Mouse (Mus musculus) embryonic facial prominence, embryonic 13.5 days (tissue): ENCODE measurements at regions not wholly inside any gene's neighbourhood (a gene's known extent, or its start where the extent isn't known, plus 50 kb on each side); places are given as distances from the start of the nearest gene placed in this dataset.
A peak's percentile ranks its signal among the peaks of the same experiment; 100 is the strongest.

Experiments used
- ATAC-seq: fragments of 200-750 bp; cut with Nextera tagmentation; 2 replicates; pipeline ENCODE4 v1.8.0; 2017; ENCODE audit warnings: low read depth; ENCODE audit not compliant: insufficient number of reproducible peaks, insufficient read depth, low FRiP score, low TSS enrichment
- H3K27ac ChIP-seq: fragments of 300-500 bp; sonication (generic); 2 replicates; pipeline ENCODE4 v1.5.1; 2015; ENCODE audit warnings: moderate library complexity, mild to moderate bottlenecking, inconsistent platforms
- H3K27me3 ChIP-seq: fragments of 300-500 bp; sonication (generic); 2 replicates; pipeline ENCODE4 v1.6.1; 2015; ENCODE audit warnings: mild to moderate bottlenecking, inconsistent platforms
- H3K36me3 ChIP-seq: fragments of 300-500 bp; sonication (generic); 2 replicates; pipeline ENCODE4 v1.6.1; 2015; ENCODE audit warnings: mild to moderate bottlenecking, inconsistent platforms
- H3K4me1 ChIP-seq: fragments of 300-500 bp; sonication (generic); 2 replicates; pipeline ENCODE4 v1.6.1; 2015; ENCODE audit warnings: inconsistent platforms
- H3K4me2 ChIP-seq: fragments of 300-500 bp; sonication (generic); 2 replicates; pipeline ENCODE4 v1.6.1; 2015; ENCODE audit warnings: moderate library complexity, mild to moderate bottlenecking, inconsistent platforms
- H3K4me3 ChIP-seq: fragments of 300-500 bp; sonication (generic); 2 replicates; pipeline ENCODE4 v1.5.1; 2015; ENCODE audit warnings: mild to moderate bottlenecking, inconsistent platforms
- H3K9ac ChIP-seq: fragments of 300-500 bp; sonication (generic); 2 replicates; pipeline ENCODE4 v1.6.1; 2015; ENCODE audit warnings: mild to moderate bottlenecking, inconsistent platforms
- H3K9me3 ChIP-seq: fragments of 300-500 bp; sonication (generic); 2 replicates; pipeline ENCODE4 v1.6.1; 2016; ENCODE audit warnings: inconsistent platforms
- WGBS: fragments of 180-500 bp; shearing (Covaris S2); methylation state at CpG from one replicate; pipeline ENCODE4 v1.1.7; 2015; ENCODE audit warnings: mixed read lengths; 5-methylcytosine and 5-hydroxymethylcytosine counted together

DNA sequence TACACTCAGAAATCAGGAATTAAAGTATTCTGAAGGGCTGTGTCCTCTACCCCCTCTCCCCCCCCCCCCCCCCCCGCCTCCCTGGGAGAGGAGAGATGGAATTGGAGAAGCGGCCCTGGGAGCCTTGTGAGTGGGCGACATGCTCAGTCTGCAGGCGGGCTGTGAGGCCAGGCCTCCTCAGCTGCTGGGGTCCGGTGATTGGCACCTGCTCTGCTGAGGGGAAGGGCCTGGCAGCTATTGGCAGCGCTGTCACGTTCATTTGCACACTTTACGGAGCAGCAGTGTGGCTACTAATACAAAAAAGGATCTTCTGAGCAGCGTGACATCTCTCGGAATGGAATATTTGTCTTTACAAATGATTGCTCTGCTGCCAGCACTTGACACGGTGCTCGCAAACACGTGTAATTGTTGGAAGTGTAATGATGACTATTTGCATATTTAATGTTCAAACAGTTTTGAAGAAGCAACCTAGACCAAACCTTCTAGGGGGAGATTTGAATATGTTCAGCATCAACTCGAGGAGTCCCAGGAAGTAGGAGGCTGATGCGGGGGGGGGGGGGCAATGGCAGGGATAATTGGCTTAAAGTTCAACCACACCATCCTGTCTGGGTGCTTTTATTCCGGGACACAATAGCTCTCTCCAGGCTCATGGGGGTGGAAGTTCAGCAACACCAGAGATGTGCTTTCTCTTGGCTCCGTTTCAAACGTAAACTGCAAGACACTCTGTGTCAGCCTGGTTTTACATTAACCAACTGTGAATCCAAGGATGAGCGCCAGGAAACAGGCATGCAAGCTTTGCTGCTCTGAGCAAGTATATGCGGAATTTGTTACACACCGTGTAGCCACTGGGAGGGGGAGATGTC, 352.5 kb downstream of the Tmem182 start:
- H3K4me1 ChIP-seq: peaks cover 9% of the 10 kb centered on the region
- ATAC-seq: peak; percentile 32; the same call in 1 of the 2 replicates
- WGBS: 50% methylated on average over 20 of the region's 21 CpGs

DNA sequence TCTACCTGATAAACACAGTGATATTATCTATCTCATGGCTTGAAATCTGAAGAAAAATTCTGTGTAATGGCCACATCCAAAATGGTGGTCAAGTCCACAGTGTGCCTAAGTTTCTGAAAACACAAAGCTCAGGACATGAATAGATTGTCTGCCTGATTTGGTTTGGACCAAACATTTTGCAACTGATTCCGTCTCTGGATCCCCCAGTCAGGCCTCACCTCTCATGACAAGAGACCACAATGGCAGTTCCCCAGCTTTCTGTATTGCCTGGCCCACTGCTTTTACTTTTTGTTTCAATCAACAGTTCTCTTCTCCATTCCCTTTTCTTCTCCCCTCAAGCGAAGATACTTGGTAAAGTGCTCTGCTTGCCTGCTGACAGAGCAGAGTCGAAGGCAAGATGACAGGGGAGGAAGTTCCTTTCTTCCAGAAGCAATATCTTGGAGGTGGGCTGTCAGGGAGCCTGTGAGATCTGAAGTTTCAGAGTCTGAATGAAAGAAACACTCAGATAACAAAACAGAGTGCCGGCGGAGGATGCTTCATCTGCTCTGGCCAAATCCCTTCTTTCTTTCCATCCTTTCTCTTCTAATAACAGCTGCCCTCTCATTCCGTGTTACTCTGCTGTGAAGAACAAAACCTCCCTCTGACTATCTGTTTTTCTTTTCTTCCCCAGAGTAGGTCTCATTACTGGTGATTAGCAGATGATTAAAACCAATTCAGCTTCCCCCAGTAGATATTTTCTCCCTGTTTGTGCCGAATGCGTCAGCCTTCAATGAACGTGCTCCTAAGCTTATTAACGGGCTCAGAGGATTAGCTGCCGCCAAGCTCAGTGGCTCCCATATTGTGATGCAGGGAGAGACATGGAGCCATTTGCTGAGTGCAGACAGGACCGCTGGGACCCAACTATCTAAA, 360.7 kb downstream of the Tmem182 start:
- no peak overlapping the region for H3K27ac ChIP-seq
- no peaks in the 10 kb centered on the region for H3K36me3 ChIP-seq
- no peak overlapping the region for H3K9ac ChIP-seq
- no peak overlapping the region for H3K4me3 ChIP-seq
- peaks cover 9% of the 10 kb centered on the region for H3K4me1 ChIP-seq
- no peak overlapping the region for H3K4me2 ChIP-seq
- 36% methylated on average over 12 of the region's 12 CpGs for WGBS
- no peak for ATAC-seq
- no peaks in the 10 kb centered on the region for H3K9me3 ChIP-seq
- H3K27me3 ChIP-seq: no peaks in the 10 kb centered on the region

More for the DNA sequence above, 352.5 kb downstream of the Tmem182 start:
- Histone ChIP-seq H3K27ac (no peak overlapping the region), H3K4me3 (no peak overlapping the region), H3K4me2 (no peak overlapping the region), H3K36me3 (no peaks in the 10 kb centered on the region), H3K27me3 (no peaks in the 10 kb centered on the region), H3K9ac (no peak overlapping the region), H3K9me3 (no peaks in the 10 kb centered on the region)

DNA sequence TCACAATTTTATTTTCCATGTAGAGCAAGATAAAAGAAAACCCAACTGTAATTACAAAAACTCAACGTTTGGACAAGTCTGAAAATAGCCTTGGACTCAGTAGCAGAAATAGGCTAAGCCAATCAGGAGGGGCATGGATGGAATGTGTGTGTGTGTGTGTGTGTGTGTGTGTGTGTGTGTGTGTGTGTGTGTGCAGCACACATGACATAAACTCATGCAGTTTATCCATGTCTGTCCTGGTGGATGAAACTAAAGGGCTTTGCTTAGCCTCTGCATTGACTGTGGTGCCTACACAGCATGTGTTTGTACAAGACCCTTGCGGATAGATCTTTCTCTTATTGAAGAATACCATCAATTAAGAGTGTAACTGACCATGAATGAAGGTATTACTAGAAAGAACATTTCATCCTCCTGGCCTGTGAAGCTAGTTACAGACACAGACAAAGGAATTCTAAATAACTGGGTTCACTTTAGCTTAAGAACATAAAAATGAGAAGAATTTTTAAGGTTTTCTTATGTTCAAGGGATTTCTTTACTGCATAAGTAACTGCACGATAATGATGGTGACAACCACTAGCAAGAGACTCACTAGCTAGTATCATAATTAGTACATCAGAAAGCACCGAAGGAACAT, 361.5 kb downstream of the Tmem182 start:
- Histone ChIP-seq H3K4me3 (no peak overlapping the region), H3K27ac (no peak overlapping the region), H3K27me3 (no peaks in the 10 kb centered on the region), H3K4me1 (peaks cover 9% of the 10 kb centered on the region), H3K9ac (no peak overlapping the region), H3K4me2 (no peak overlapping the region), H3K36me3 (no peaks in the 10 kb centered on the region), H3K9me3 (no peaks in the 10 kb centered on the region)
- no peak for ATAC-seq
- 47% methylated on average over 4 of the region's 4 CpGs for WGBS

DNA sequence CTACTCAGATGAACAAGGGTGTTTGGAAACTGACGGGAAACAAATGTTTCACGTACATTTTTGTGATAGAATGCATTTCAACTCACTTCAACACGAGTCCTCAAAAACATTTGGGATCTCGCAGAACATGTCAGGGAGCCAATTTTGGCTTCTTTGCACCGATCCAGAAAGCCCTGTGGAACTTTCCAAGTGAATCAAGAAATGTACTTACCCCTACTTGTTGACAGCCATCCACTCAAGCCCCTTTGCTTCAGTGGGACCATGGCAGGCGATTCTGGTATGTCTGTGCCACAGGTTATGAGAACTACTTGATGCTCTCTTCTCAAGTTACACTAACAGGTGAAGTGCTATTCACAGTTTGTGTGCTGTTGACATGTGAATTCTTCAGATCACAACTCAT, 381.6 kb downstream of the Tmem182 start:
- no peak for ATAC-seq
- Histone ChIP-seq H3K27ac (no peak overlapping the region), H3K9ac (no peak overlapping the region), H3K4me2 (no peak overlapping the region), H3K27me3 (no peaks in the 10 kb centered on the region), H3K4me1 (no peaks in the 10 kb centered on the region), H3K36me3 (no peaks in the 10 kb centered on the region), H3K9me3 (no peaks in the 10 kb centered on the region), H3K4me3 (no peak overlapping the region)
- 66% methylated on average over 6 of the region's 6 CpGs for WGBS

- WGBS: 77% methylated on average over 2 of the region's 2 CpGs
- H3K27ac ChIP-seq: no peak overlapping the region
- no peaks in the 10 kb centered on the region for H3K36me3 ChIP-seq
- H3K4me3 ChIP-seq: no peak overlapping the region
- no peak overlapping the region for H3K9ac ChIP-seq
- H3K4me1 ChIP-seq: no peaks in the 10 kb centered on the region
- H3K27me3 ChIP-seq: no peaks in the 10 kb centered on the region
- H3K9me3 ChIP-seq: no peaks in the 10 kb centered on the region
- H3K4me2 ChIP-seq: no peak overlapping the region
- no peak for ATAC-seq
Observed at GRCm38 (mm10) chr1:41212876-41213275, 407.5 kb downstream of the Tmem182 start.

DNA sequence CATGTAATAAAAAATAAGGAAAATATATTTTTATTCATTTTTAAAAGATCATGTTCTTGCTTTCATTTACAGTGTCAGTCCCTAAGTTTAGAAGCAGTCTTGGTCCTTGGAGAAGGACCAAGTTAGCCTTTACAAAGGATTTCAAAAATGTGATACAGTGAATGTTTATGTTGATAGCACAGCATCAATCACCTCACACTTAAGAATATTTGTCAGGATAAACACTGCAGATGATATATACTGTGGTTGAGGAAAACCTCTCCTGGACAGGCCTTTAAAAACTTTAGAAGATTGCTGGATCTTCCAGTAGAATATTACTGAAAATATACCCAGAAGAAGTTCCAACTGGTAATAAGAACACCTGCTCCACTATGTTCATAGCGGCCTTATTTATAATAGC, 420.4 kb downstream of the Tmem182 start:
- WGBS: 93% methylated on average over 1 of the region's 1 CpGs

GRCm38 (mm10) chr1:41235335-41235734, 429.9 kb downstream of the Tmem182 start:
- no peak for ATAC-seq
- H3K4me1 ChIP-seq: no peaks in the 10 kb centered on the region
- WGBS: 75% methylated on average over 7 of the region's 7 CpGs
- no peak overlapping the region for H3K9ac ChIP-seq
- H3K27ac ChIP-seq: no peak overlapping the region
- no peaks in the 10 kb centered on the region for H3K27me3 ChIP-seq
- no peaks in the 10 kb centered on the region for H3K36me3 ChIP-seq
- no peak overlapping the region for H3K4me2 ChIP-seq
- H3K9me3 ChIP-seq: no peaks in the 10 kb centered on the region
- no peak overlapping the region for H3K4me3 ChIP-seq

More for the DNA sequence above, 420.4 kb downstream of the Tmem182 start:
- Histone ChIP-seq H3K4me3 (no peak overlapping the region), H3K27me3 (no peaks in the 10 kb centered on the region), H3K4me2 (no peak overlapping the region), H3K9ac (no peak overlapping the region), H3K27ac (no peak overlapping the region), H3K36me3 (no peaks in the 10 kb centered on the region), H3K4me1 (no peaks in the 10 kb centered on the region), H3K9me3 (no peaks in the 10 kb centered on the region)
- no peak for ATAC-seq

GRCm38 (mm10) chr1:41243000-41243399, 437.6 kb downstream of the Tmem182 start:
- H3K4me2 ChIP-seq: no peak overlapping the region
- no peaks in the 10 kb centered on the region for H3K36me3 ChIP-seq
- no peaks in the 10 kb centered on the region for H3K27me3 ChIP-seq
- no peak overlapping the region for H3K4me3 ChIP-seq
- no peak overlapping the region for H3K27ac ChIP-seq
- no peaks in the 10 kb centered on the region for H3K9me3 ChIP-seq
- H3K4me1 ChIP-seq: no peaks in the 10 kb centered on the region
- no peak for ATAC-seq
- WGBS: 85% methylated on average over 6 of the region's 6 CpGs
- H3K9ac ChIP-seq: no peak overlapping the region

DNA sequence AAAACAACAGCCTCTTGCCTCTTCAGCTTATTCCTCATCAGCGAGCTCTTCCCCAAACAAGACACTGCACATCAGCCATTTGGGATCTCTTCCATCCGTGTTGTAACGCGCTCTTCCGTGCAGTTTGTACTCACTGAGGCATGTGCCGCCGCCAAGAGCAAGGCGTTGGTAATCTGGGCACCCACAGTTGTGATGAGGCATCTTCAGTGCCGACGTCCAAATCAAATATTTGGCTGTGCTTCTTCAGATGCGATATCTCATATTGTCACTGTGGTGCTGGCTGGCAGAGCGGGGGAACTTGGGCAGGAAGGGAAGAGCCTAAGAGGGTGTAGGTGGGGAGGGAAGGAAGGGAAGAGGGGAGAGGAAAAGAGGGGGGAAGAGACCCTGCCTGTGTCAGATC, 439.2 kb downstream of the Tmem182 start:
- H3K9ac ChIP-seq: no peak overlapping the region
- no peak overlapping the region for H3K27ac ChIP-seq
- no peaks in the 10 kb centered on the region for H3K36me3 ChIP-seq
- no peak overlapping the region for H3K4me3 ChIP-seq
- H3K9me3 ChIP-seq: no peaks in the 10 kb centered on the region
- H3K27me3 ChIP-seq: no peaks in the 10 kb centered on the region
- no peak for ATAC-seq
- H3K4me1 ChIP-seq: no peaks in the 10 kb centered on the region
- WGBS: 94% methylated on average over 12 of the region's 12 CpGs
- no peak overlapping the region for H3K4me2 ChIP-seq

DNA sequence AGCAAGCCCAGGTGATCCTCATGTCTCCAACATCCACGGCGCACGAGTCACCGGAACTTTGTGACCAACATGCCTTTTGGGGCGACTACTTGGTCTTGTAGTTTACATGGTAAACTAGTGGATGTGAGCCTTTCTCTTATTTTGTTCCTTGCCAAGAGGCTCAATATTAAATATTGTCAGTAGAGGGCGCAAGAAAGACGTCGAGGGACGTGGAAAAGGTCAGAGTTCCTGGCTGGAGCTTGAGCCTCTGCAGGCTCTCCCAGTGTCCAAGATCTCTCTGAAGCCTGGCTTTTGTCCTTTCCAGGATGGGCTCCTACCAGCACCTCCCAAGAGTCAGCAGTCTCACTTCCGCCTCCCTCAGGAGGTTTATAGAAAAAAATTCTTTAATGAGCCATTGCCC, 458.8 kb downstream of the Tmem182 start:
- ATAC-seq: no peak
- Histone ChIP-seq H3K4me1 (peaks cover 3% of the 10 kb centered on the region; the same call in 1 of the 2 replicates), H3K27ac (no peak overlapping the region), H3K9me3 (no peaks in the 10 kb centered on the region), H3K27me3 (no peaks in the 10 kb centered on the region), H3K9ac (no peak overlapping the region), H3K36me3 (no peaks in the 10 kb centered on the region), H3K4me2 (no peak overlapping the region), H3K4me3 (no peak overlapping the region)
- 38% methylated on average over 10 of the region's 10 CpGs for WGBS

GRCm38 (mm10) chr1:41271111-41271730, 465.8 kb downstream of the Tmem182 start:
- no peak overlapping the region for H3K4me3 ChIP-seq
- H3K4me1 ChIP-seq: peaks cover 27% of the 10 kb centered on the region
- WGBS: 13% methylated on average over 4 of the region's 4 CpGs
- no peak overlapping the region for H3K27ac ChIP-seq
- H3K9ac ChIP-seq: no peak overlapping the region
- no peak overlapping the region for H3K4me2 ChIP-seq
- no peaks in the 10 kb centered on the region for H3K36me3 ChIP-seq
- H3K27me3 ChIP-seq: no peaks in the 10 kb centered on the region; the same call in 1 of the 2 replicates
- no peaks in the 10 kb centered on the region for H3K9me3 ChIP-seq
- no peak for ATAC-seq
